Mouse (Mus musculus) monocyte, adult 2 months (primary cell): ENCODE data around the gene Dffa.
"Not testable (repeated sequence)": the region's sequence is repeated elsewhere in the genome, so short reads cannot be mapped to it uniquely, and the experiment has no call there.

Source experiments
- DNase-seq, 2 experiments: peaks; one replicate each; pipeline ENCODE4 v3.0.0; 2022; ENCODE audit warnings: low spot score in 2 of 2, low read depth in 1 of 2

Gene Dffa

DNA sequence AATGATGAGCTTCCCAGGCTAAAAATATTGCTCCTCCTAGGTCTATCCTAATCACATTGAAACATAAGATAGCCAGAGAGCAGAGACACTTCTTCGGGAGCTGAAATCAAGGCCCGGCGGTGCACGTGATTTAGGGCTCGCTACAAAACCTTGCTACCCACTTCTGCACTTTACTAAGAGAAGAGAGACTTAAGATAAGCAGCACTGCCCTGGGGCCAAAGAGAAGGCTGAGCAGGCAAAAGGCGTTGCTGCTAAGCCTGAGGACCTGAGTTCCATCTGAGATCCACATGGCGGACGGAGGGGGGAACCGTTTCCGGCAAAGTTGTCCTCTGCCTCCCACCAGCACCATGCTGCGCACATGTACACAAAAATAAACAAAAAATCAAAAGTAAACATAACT lies 5.4 kb upstream of the Dffa start:
- no peak for DNase-seq

DNA sequence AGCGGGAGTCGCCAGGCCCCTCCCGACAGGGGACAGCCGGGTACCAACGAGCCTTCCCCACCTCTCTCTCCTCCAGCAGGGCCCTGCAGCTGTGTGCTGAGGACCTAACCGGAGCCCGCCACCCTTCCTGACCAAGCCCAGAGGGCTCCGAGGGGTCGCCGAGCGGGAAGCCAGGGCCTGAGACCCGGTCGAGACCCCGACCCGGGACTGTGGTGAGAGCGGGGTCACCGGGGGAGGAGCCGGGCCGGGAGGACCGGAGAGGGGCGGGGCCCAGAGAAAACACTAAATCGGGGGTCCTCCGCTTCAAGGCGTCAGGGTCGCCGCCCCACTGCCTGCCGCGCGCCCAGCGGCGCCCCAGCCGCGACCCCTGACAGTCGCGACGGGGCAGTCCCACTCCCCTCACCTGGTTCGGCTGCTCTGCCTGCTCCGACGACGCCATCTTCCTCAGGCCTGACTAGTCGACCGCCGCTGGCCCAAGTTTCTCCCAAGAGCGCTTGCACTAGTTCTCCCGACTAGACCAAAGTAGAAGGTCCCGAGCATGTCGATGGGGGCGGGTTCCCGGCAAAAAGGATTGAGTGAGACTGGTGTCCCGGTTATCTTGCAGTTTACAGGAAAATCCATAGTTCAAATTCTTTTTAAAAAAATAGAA lies 4.5 kb upstream of the Dffa start, which contains the start of gene Pex14:
Gene Pex14 (minus strand): TSS at position 508 of the 649 bp plus-strand sequence.
- DNase-seq, result peak; percentile 42 to 66

- DNase-seq, result not testable (repeated sequence)
Observed at GRCm38 (mm10) chr4:149100449-149100848, 3.5 kb upstream of the Dffa start.

GRCm38 (mm10) chr4:149101456-149101855 lies 2.5 kb upstream of the Dffa start:
- DNase-seq, result no peak

GRCm38 (mm10) chr4:149119978-149120562 lies 16.1 kb downstream of the Dffa start:
- not testable (repeated sequence) for DNase-seq

DNA sequence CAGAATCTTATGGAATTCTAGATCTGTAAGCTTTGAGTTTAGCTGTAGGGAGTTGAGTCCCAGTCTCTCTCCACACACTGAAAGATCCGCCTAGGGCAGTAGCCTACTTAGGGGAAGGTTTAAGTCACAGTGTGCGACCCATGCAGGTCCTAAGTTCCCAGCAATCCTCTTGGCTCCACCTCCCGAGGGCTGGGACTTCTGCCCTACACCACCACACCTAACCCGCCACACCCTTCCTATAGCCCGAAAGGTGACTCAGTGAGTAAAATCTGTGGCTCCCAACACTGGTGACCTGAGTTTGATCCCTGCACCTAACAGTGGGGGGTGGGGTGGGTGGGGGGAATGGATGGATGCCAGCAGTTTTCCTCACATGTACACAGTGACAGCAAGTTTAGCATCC lies 19.5 kb downstream of the Dffa start:
- DNase-seq, result no peak

DNA sequence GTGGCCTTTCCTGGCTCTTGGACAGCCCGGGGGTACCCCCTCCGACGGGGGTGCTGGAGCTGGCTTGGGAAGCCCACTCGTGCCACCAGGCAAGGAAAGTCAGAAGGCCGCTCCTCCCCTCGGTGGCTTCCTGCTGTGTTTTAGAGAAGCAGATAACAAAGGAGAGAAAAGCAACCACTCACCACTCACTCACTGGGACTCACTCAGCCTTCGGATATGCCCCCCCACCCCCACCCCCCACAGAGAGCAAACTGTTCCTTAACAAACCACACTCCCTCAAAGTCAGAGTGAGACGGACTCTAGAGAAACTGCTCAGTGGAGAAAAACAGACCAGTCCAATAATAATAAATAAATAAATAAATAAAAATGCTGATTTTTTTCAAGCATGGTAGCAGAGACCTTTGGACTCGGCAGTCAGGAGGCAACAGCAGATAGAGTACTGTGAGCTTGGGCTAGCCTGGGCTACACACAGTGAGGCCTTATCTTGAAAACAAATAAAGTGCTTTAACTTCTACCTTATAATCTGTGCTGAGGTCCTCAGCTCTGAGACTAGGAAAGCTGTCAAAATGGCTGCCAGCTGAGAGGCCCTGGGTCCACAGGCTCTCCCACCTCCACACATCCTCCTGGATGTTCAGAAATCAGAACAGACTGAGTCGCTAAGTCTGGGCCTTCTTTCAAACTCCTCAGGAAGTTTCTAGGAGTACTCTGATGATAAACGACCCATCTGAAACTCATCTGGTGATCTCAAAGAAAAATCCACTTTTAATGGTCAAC lies 21.6 kb downstream of the Dffa start:
- no peak for DNase-seq

GRCm38 (mm10) chr4:149126115-149126509 lies 22.2 kb downstream of the Dffa start:
- DNase-seq, result no peak

DNA sequence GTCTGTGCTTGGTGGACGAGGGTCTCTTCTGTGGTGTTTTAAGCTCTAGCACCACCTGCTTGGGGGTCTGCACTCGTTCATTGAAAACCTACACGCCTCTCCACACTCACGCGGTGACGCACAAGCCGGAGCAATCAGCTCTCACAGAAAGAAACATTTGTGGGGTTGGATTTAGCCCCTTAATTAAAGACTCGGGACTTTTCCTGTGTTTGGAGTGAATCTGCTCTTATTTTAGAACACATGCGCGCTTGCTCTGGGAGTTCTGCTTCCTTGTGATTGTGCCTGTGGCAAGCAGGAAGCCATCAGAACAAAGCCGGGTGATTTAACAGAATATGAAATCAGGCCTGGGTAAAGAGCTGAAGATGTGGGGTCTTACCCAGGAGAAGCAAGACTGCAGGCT lies 22.7 kb downstream of the Dffa start, which contains the start of gene Cort:
Gene Cort (minus strand): TSS at position 101 of the 400 bp plus-strand sequence.
- DNase-seq, result no peak

DNA sequence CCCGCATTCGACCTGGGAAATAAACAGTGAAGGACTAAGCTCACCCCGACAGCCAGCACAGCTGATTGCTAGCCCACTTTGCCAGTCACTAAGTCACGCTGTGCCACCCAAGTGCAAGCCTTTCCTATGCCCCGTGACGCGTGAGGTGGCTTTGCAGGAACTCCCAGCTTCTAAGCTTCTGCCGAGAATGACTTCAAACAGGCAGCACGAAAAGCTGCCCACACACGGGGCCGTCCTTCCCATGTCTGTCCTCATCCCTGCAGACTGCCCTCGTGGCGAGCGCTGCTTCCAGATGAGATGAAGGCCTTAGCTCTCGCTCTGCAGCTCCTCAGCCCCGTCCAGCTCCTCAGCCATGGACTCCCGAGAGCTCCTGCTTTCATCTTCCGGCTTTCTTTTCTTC lies 24.5 kb downstream of the Dffa start:
- DNase-seq, result no peak

- DNase-seq, result no peak
Observed at GRCm38 (mm10) chr4:149131021-149131752, 27.2 kb downstream of the Dffa start.

GRCm38 (mm10) chr4:149131789-149132565 lies 28.0 kb downstream of the Dffa start:
- no peak for DNase-seq

DNA sequence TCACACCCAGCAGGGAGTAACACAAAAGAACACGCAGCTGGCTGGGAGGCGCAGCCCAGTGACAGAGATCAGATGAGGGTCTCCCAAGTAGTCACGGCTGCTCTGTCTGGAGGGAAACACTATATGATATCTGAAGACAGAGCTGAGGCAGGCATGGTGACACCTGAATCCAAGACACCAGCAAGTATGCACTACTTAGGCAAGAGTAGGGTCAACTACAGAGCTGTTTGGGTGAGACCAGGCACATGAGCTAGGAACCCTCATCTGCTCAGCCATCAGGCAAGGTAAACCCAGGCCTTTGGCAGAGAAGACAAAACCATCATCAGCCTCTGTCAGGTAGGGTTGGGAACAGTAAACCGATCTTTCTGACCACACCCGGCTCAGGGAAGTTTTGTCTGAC lies 29.4 kb downstream of the Dffa start:
- no peak for DNase-seq

DNA sequence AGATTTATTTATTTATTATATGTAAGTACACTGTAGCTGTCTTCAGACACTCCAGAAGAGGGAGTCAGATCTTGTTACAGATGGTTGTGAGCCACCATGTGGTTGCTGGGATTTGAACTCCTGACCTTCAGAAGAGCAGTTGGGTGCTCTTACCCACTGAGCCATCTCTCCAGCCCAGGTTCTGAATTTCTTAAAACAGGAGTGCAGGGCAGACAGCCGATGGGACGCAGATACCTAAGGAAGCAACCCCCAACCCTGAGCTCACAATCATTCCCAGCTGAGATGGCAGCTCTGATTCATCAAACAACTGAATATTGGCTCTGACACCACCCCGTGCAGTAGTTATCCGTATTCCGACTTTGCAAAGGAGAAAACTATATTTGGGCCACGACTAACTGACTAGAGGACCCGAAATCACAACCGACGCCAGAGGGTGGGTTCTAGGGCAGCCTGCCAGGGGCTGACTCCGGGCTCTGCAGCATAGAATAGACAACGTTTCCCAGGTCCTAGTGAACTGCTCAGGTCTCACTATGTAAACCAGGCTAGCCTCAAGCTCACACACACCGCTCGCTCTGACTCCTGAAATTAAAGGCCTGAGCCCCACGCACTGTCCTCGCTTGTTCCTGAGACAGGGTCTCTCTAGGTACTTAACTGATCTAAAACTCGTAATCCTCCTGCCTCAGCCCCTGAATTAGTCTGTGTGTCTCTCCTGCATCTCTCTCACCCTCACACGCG lies 32.3 kb downstream of the Dffa start:
- no peak for DNase-seq

DNA sequence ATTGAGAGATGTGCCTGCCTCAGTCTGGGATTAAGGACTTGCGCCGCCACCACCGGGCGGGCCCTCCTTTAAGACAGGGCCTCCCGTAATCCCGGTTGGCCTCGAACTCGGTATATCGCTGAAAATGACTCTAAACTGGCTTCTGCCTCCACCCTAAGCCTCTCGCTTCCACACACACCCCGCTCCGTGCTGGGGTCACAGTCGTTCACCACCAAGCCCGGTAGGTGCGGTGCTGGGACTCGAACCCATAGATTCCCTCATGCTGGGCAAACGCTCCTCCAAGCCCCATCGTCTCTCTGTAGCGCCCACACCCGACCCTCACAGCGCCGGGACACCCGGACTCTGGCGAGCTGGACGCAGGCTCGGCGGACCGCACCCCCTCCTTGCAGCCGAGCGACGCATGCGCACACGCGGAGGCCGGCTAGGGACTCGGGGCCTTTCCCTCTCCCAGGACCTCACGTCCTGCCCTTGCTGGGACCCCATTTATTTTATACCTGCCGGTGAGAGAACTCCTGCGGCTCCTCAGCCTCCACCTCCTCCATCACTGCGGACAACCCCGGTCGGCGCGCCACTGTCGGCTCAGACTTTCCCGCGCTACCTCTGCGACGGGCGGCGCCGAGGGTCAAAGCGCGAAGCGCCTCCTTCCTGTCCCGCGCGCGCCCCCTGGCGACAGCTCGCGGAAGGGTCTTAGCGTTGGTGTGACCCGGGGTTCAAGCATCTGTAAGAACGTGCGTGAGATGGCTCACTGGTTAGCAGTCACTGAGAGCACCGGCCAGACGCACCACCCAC lies 33.2 kb downstream of the Dffa start, which contains the start of gene Cenps:
Gene Cenps (minus strand): TSS at position 648 of the 789 bp plus-strand sequence.
- peak; percentile 43 to 81 for DNase-seq

GRCm38 (mm10) chr4:149138515-149138914 lies 34.6 kb downstream of the Dffa start:
- DNase-seq, result no peak

DNA sequence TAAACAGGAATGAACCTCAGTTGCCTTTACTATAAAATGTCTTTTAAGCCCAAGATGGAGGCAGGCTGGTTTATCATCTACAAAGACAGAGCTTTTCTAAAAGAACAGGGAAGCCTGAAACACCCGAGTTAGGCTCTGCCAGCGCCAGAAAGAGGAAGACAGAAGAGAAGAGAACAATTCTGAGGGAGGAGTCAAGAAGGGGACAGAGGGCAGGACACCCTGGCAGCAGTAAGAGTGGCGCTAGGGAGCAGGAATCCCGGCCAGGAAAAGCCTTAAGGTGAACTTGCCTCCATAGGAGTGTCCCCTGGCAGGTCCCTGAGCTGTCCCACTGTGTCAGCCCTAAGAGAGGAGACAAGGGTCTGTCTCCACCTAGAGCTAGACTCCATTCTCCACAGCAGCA lies 39.6 kb downstream of the Dffa start:
- DNase-seq, result no peak

- DNase-seq, result peak; percentile 49 to 75
Observed at GRCm38 (mm10) chr4:149144459-149144858, 40.5 kb downstream of the Dffa start.

DNA sequence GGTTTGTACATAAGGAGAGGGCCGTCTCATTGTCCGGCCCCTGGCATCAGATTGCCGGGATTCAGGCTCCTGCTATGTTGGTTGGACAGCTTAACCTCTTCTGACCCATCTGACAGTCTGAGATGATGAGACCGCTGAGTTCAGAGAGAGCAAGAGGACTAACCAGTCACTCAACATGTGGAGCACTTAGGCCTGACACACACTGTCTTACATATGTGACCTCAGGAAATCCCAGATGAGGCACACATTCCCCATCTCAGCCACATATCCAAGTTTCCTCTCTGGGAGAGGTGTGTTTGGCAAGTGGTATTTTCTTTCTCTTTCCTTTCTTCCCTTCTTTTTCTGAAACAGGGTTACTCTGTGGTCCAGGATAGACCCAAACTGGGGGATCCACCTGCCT lies 41.2 kb downstream of the Dffa start:
- no peak for DNase-seq
